Mouse (Mus musculus): ENCODE measurements around the gene Heg1. TPM values are rescaled to one million over a fixed set of nuclear protein-coding genes. Genes with fewer than 3 reads are reported as not detected.

Heg1 gene
- polyA plus RNA-seq, 1 experiment = 28.4 TPM

- no peak for DNase-seq
- WGBS = 67% methylated on average over 3 of the region's 3 CpGs
- TF ChIP-seq CTCF (conservative IDR thresholded peaks at IDR 0.05; ENCODE audit: insufficient read depth, insufficient read length, low read depth, low read length) = no peak
- H3K27ac ChIP-seq (ENCODE audit: insufficient read depth, low read depth, low read length) = no peak overlapping the region
- no peaks in the 10 kb centered on the region for H3K4me1 ChIP-seq (ENCODE audit: control insufficient read depth, insufficient read depth, low read length)
- H3K36me3 ChIP-seq (ENCODE audit: control insufficient read depth, insufficient read depth, low read length) = no peaks in the 10 kb centered on the region
- no peaks in the 10 kb centered on the region for H3K27me3 ChIP-seq (replicated peaks; ENCODE audit: control insufficient read depth, insufficient read depth, low read length)
- no peak overlapping the region for H3K4me3 ChIP-seq (ENCODE audit: insufficient read depth, low read depth, low read length)
These were observed 13.8 kb upstream of the Heg1 start for GRCm38 (mm10) chr16:33670340-33670739.

- no peaks in the 10 kb centered on the region for H3K36me3 ChIP-seq (ENCODE audit: control insufficient read depth, insufficient read depth, low read length)
- no peak overlapping the region for H3K27ac ChIP-seq (ENCODE audit: insufficient read depth, low read depth, low read length)
- DNase-seq = no peak
- no peaks in the 10 kb centered on the region for H3K27me3 ChIP-seq (replicated peaks; ENCODE audit: control insufficient read depth, insufficient read depth, low read length)
- H3K4me1 ChIP-seq (ENCODE audit: control insufficient read depth, insufficient read depth, low read length) = 0 out of 2 replicates have a peak, but pooled peaks cover 3% of the 10 kb centered on the region
- TF ChIP-seq POLR2A (IDR thresholded peaks at IDR 0.05; ENCODE audit: low read depth, low read length) = no peak
- no peak for TF ChIP-seq CTCF (conservative IDR thresholded peaks at IDR 0.05; ENCODE audit: insufficient read depth, insufficient read length, low read depth, low read length)
- WGBS = 97% methylated on average over 2 of the region's 2 CpGs
- H3K4me3 ChIP-seq (ENCODE audit: insufficient read depth, low read depth, low read length) = no peak overlapping the region
These were observed 13.2 kb upstream of the Heg1 start for GRCm38 (mm10) chr16:33670933-33671332.

- TF ChIP-seq CTCF (conservative IDR thresholded peaks at IDR 0.05; ENCODE audit: insufficient read depth, insufficient read length, low read depth, low read length) = no peak
- no peak for TF ChIP-seq POLR2A (IDR thresholded peaks at IDR 0.05; ENCODE audit: low read depth, low read length)
- Histone ChIP-seq H3K27ac (ENCODE audit: insufficient read depth, low read depth, low read length) (no peak overlapping the region), H3K27me3 (replicated peaks; ENCODE audit: control insufficient read depth, insufficient read depth, low read length) (no peaks in the 10 kb centered on the region), H3K36me3 (ENCODE audit: control insufficient read depth, insufficient read depth, low read length) (no peaks in the 10 kb centered on the region), H3K4me1 (ENCODE audit: control insufficient read depth, insufficient read depth, low read length) (peaks cover 9% of the 10 kb centered on the region), H3K4me3 (ENCODE audit: insufficient read depth, low read depth, low read length) (no peak overlapping the region)
- 92% methylated on average over 4 of the region's 4 CpGs for WGBS
- no peak for DNase-seq
These were observed 12.0 kb upstream of the Heg1 start for GRCm38 (mm10) chr16:33672188-33672587.

- Histone ChIP-seq H3K4me3 (ENCODE audit: insufficient read depth, low read depth, low read length) (no peak overlapping the region), H3K36me3 (ENCODE audit: control insufficient read depth, insufficient read depth, low read length) (no peaks in the 10 kb centered on the region), H3K4me1 (ENCODE audit: control insufficient read depth, insufficient read depth, low read length) (peaks cover 9% of the 10 kb centered on the region), H3K27ac (ENCODE audit: insufficient read depth, low read depth, low read length) (no peak overlapping the region), H3K27me3 (replicated peaks; ENCODE audit: control insufficient read depth, insufficient read depth, low read length) (no peaks in the 10 kb centered on the region)
- 94% methylated on average over 4 of the region's 4 CpGs for WGBS
- no peak for DNase-seq
- TF ChIP-seq CTCF (conservative IDR thresholded peaks at IDR 0.05; ENCODE audit: insufficient read depth, insufficient read length, low read depth, low read length) (no peak), POLR2A (IDR thresholded peaks at IDR 0.05; ENCODE audit: low read depth, low read length) (no peak)
These were observed 11.5 kb upstream of the Heg1 start for GRCm38 (mm10) chr16:33672643-33673042.

- no peak overlapping the region for H3K4me3 ChIP-seq (ENCODE audit: insufficient read depth, low read depth, low read length)
- H3K36me3 ChIP-seq (ENCODE audit: control insufficient read depth, insufficient read depth, low read length) = no peaks in the 10 kb centered on the region
- TF ChIP-seq POLR2A (IDR thresholded peaks at IDR 0.05; ENCODE audit: low read depth, low read length) (no peak), CTCF (conservative IDR thresholded peaks at IDR 0.05; ENCODE audit: insufficient read depth, insufficient read length, low read depth, low read length) (no peak)
- H3K27me3 ChIP-seq (replicated peaks; ENCODE audit: control insufficient read depth, insufficient read depth, low read length) = no peaks in the 10 kb centered on the region
- peaks cover 9% of the 10 kb centered on the region for H3K4me1 ChIP-seq (ENCODE audit: control insufficient read depth, insufficient read depth, low read length)
- H3K27ac ChIP-seq (ENCODE audit: insufficient read depth, low read depth, low read length) = no peak overlapping the region
- peak; percentile 46 for DNase-seq
- 70% methylated on average over 14 of the region's 14 CpGs for WGBS
These were observed 10.6 kb upstream of the Heg1 start for GRCm38 (mm10) chr16:33673530-33674109.

GRCm38 (mm10) chr16:33675151-33675847 is 8.9 kb upstream of the Heg1 start:
- peaks cover 9% of the 10 kb centered on the region for H3K4me1 ChIP-seq (ENCODE audit: control insufficient read depth, insufficient read depth, low read length)
- no peaks in the 10 kb centered on the region for H3K36me3 ChIP-seq (ENCODE audit: control insufficient read depth, insufficient read depth, low read length)
- no peak overlapping the region for H3K4me3 ChIP-seq (ENCODE audit: insufficient read depth, low read depth, low read length)
- peak overlapping the region; percentile 39 for H3K27ac ChIP-seq (ENCODE audit: insufficient read depth, low read depth, low read length)
- TF ChIP-seq POLR2A (IDR thresholded peaks at IDR 0.05; ENCODE audit: low read depth, low read length) (no peak), CTCF (conservative IDR thresholded peaks at IDR 0.05; ENCODE audit: insufficient read depth, insufficient read length, low read depth, low read length) (no peak)
- DNase-seq = no peak
- H3K27me3 ChIP-seq (replicated peaks; ENCODE audit: control insufficient read depth, insufficient read depth, low read length) = no peaks in the 10 kb centered on the region
- WGBS = 80% methylated on average over 10 of the region's 10 CpGs

- DNase-seq = peak; percentile 79
- Histone ChIP-seq H3K36me3 (ENCODE audit: control insufficient read depth, insufficient read depth, low read length) (no peaks in the 10 kb centered on the region), H3K4me1 (ENCODE audit: control insufficient read depth, insufficient read depth, low read length) (peaks cover 9% of the 10 kb centered on the region), H3K27ac (ENCODE audit: insufficient read depth, low read depth, low read length) (peak overlapping the region; percentile 39), H3K27me3 (replicated peaks; ENCODE audit: control insufficient read depth, insufficient read depth, low read length) (no peaks in the 10 kb centered on the region), H3K4me3 (ENCODE audit: insufficient read depth, low read depth, low read length) (no peak overlapping the region)
- TF ChIP-seq CTCF (conservative IDR thresholded peaks at IDR 0.05; ENCODE audit: insufficient read depth, insufficient read length, low read depth, low read length) (no peak), POLR2A (IDR thresholded peaks at IDR 0.05; ENCODE audit: low read depth, low read length) (no peak)
- WGBS = 48% methylated on average over 3 of the region's 3 CpGs
These were observed 8.4 kb upstream of the Heg1 start for GRCm38 (mm10) chr16:33675848-33676184.
